Mouse (Mus musculus): ENCODE measurements around the gene Proser3. TPM values are rescaled to one million over a fixed set of nuclear protein-coding genes. Genes with fewer than 3 reads are reported as not detected.

Proser3 gene
- polyA plus RNA-seq, 1 experiment: 3.8 TPM

- no peak overlapping the region for H3K4me2 ChIP-seq (ENCODE audit: low read depth)
- peaks cover 17% of the 10 kb centered on the region for H3K79me2 ChIP-seq (ENCODE audit: control insufficient read depth, insufficient read depth)
- H3ac ChIP-seq (ENCODE audit: control insufficient read depth, insufficient read length): no peak overlapping the region
- no peak for TF ChIP-seq SRF (IDR thresholded peaks at IDR 0.05; ENCODE audit: control insufficient read depth, insufficient read length, low read depth)
- no peak for TF ChIP-seq CEBPB (IDR thresholded peaks at IDR 0.05; ENCODE audit: insufficient read depth, poor library complexity, severe bottlenecking)
- TF ChIP-seq REST (IDR thresholded peaks at IDR 0.05; ENCODE audit: insufficient read depth, insufficient read length): no peak
- TF ChIP-seq POLR2AphosphoS2 (IDR thresholded peaks at IDR 0.05; ENCODE audit: insufficient read length, low read depth): no peak
- TF ChIP-seq E2F4 (IDR thresholded peaks at IDR 0.05; ENCODE audit: insufficient read depth): no peak
- no peak for TF ChIP-seq POLR2A (IDR thresholded peaks at IDR 0.05; ENCODE audit: insufficient read length, low read depth)
- no peak for TF ChIP-seq MYOG (IDR thresholded peaks at IDR 0.05; ENCODE audit: control insufficient read depth in 1 of 3, insufficient read depth in 1 of 3, insufficient read length in 2 of 3, low read depth in 2 of 3)
- TF ChIP-seq TCF3 (IDR thresholded peaks at IDR 0.05; ENCODE audit: insufficient read length, low read depth): no peak
- TF ChIP-seq USF1 (IDR thresholded peaks at IDR 0.05; ENCODE audit: low read depth): no peak
- no peak for TF ChIP-seq TCF12 (IDR thresholded peaks at IDR 0.05; ENCODE audit: insufficient read depth, poor library complexity, severe bottlenecking)
- TF ChIP-seq MAX (IDR thresholded peaks at IDR 0.05; ENCODE audit: low read depth): no peak
- no peak for TF ChIP-seq MYOD1 (IDR thresholded peaks at IDR 0.05; ENCODE audit: control insufficient read depth in 1 of 3, insufficient read length in 2 of 3, low read depth in 2 of 3)
- no peaks in the 10 kb centered on the region for H3K36me3 ChIP-seq (ENCODE audit: control insufficient read depth, insufficient read depth)
- H3K4me3 ChIP-seq: no peak overlapping the region
- H3K27me3 ChIP-seq (ENCODE audit: control insufficient read depth, insufficient read depth, insufficient read length): peaks cover 21% of the 10 kb centered on the region
Observed at GRCm38 (mm10) chr7:30591605-30591951, 39.5 kb upstream of the Proser3 start.

DNA sequence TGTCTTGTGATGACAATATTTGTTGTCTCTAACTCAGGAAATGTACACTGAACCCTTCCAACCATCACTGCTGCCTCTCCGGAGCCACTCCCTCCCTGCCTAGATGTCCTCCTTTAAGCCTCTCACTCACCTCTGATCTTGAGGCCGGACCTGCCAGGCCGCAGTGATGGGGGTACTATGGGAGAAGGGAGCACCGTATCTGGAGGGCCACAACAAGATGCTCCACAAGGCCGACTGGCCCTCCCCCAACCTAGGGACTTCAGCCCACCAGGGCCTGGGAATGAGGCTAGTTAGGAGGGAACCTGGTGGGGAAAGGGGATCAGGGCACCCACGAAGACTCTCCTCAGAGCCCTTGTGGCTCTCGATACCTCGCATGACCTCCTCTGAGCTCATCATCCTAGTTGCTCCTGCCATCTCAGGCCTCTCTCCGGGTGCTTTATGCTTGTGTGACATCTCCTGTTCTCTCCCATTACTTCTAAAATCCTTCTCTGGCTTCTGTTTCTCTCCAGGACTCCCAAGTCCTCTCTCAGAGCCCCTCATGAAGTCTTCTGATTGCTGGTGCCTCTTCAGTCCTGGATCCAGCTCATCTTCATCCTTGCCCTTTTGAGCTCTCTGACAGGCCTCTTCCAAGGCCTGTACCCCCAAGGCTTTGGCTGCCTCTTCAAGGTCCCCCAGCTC lies 39.0 kb upstream of the Proser3 start:
- H3ac ChIP-seq (ENCODE audit: control insufficient read depth, insufficient read length): no peak overlapping the region
- TF ChIP-seq MYOD1 (IDR thresholded peaks at IDR 0.05; ENCODE audit: control insufficient read depth in 1 of 3, insufficient read length in 2 of 3, low read depth in 2 of 3) (no peak), MAX (IDR thresholded peaks at IDR 0.05; ENCODE audit: low read depth) (no peak), POLR2AphosphoS2 (IDR thresholded peaks at IDR 0.05; ENCODE audit: insufficient read length, low read depth) (no peak), POLR2A (IDR thresholded peaks at IDR 0.05; ENCODE audit: insufficient read length, low read depth) (no peak), CEBPB (IDR thresholded peaks at IDR 0.05; ENCODE audit: insufficient read depth, poor library complexity, severe bottlenecking) (no peak), TCF12 (IDR thresholded peaks at IDR 0.05; ENCODE audit: insufficient read depth, poor library complexity, severe bottlenecking) (no peak), REST (IDR thresholded peaks at IDR 0.05; ENCODE audit: insufficient read depth, insufficient read length) (no peak), SRF (IDR thresholded peaks at IDR 0.05; ENCODE audit: control insufficient read depth, insufficient read length, low read depth) (no peak), MYOG (IDR thresholded peaks at IDR 0.05; ENCODE audit: control insufficient read depth in 1 of 3, insufficient read depth in 1 of 3, insufficient read length in 2 of 3, low read depth in 2 of 3) (no peak), TCF3 (IDR thresholded peaks at IDR 0.05; ENCODE audit: insufficient read length, low read depth) (no peak), E2F4 (IDR thresholded peaks at IDR 0.05; ENCODE audit: insufficient read depth) (no peak), USF1 (IDR thresholded peaks at IDR 0.05; ENCODE audit: low read depth) (no peak)
- no peaks in the 10 kb centered on the region for H3K36me3 ChIP-seq (ENCODE audit: control insufficient read depth, insufficient read depth)
- H3K79me2 ChIP-seq (ENCODE audit: control insufficient read depth, insufficient read depth): peaks cover 22% of the 10 kb centered on the region
- H3K4me3 ChIP-seq: no peak overlapping the region
- H3K27me3 ChIP-seq (ENCODE audit: control insufficient read depth, insufficient read depth, insufficient read length): peaks cover 19% of the 10 kb centered on the region
- H3K4me2 ChIP-seq (ENCODE audit: low read depth): no peak overlapping the region

DNA sequence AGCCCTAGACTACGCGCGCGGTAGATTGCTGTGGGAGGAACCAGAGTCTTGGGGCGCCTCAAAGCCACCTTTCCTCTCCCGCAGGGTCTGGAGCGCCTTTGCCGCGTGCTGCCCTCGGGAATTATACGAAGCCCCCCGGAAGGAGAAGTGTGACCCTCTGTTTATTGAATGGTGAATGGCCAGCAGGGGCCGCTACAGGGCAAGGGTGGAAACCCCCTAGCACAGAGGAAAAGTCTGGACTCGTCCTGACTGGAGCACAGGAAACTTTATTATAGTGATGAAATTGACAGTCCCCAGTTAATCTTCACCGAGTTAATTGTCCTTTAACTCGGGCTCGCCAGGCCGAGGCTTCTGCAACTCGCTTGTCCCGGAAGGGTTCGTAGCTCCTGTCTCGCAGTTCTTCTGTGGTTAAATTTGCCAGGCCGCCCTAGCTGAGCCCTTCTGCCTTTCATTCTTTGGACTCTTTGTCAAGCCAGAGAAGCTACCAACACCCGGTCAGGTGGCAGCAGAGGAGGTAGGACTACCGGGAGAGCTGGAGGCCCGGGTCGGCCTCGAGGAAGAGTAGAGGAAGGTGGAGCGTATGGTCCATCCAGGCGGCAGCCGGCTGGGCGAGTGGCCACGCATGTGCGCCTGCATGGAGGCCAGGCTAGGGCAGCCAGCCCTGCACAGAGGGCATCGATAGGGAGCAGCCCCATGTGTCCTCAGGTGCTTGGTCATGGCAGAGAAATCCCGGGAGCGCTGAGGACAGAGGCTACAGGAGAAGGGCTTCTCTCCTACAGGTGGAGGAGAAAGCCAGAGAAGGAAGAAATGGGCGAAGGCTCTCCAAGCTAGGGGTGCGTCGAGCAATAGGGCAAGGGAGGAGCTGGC lies 37.6 kb upstream of the Proser3 start:
- H3K4me2 ChIP-seq (ENCODE audit: low read depth): peak overlapping the region; percentile 90
- no peaks in the 10 kb centered on the region for H3K36me3 ChIP-seq (ENCODE audit: control insufficient read depth, insufficient read depth)
- H3K27me3 ChIP-seq (ENCODE audit: control insufficient read depth, insufficient read depth, insufficient read length): peaks cover 6% of the 10 kb centered on the region
- TF ChIP-seq USF1 (IDR thresholded peaks at IDR 0.05; ENCODE audit: low read depth) (no peak), MYOG (IDR thresholded peaks at IDR 0.05; ENCODE audit: control insufficient read depth in 1 of 3, insufficient read depth in 1 of 3, insufficient read length in 2 of 3, low read depth in 2 of 3) (no peak), MYOD1 (IDR thresholded peaks at IDR 0.05; ENCODE audit: control insufficient read depth in 1 of 3, insufficient read length in 2 of 3, low read depth in 2 of 3) (no peak), MAX (IDR thresholded peaks at IDR 0.05; ENCODE audit: low read depth) (no peak), POLR2AphosphoS2 (IDR thresholded peaks at IDR 0.05; ENCODE audit: insufficient read length, low read depth) (no peak), SRF (IDR thresholded peaks at IDR 0.05; ENCODE audit: control insufficient read depth, insufficient read length, low read depth) (no peak), TCF12 (IDR thresholded peaks at IDR 0.05; ENCODE audit: insufficient read depth, poor library complexity, severe bottlenecking) (no peak), CEBPB (IDR thresholded peaks at IDR 0.05; ENCODE audit: insufficient read depth, poor library complexity, severe bottlenecking) (no peak), POLR2A (IDR thresholded peaks at IDR 0.05; ENCODE audit: insufficient read length, low read depth) (no peak), REST (IDR thresholded peaks at IDR 0.05; ENCODE audit: insufficient read depth, insufficient read length) (no peak)
- H3K79me2 ChIP-seq (ENCODE audit: control insufficient read depth, insufficient read depth): peaks cover 26% of the 10 kb centered on the region
- peak overlapping the region; percentile 91 for H3K4me3 ChIP-seq
- H3ac ChIP-seq (ENCODE audit: control insufficient read depth, insufficient read length): peak overlapping the region; percentile 98

DNA sequence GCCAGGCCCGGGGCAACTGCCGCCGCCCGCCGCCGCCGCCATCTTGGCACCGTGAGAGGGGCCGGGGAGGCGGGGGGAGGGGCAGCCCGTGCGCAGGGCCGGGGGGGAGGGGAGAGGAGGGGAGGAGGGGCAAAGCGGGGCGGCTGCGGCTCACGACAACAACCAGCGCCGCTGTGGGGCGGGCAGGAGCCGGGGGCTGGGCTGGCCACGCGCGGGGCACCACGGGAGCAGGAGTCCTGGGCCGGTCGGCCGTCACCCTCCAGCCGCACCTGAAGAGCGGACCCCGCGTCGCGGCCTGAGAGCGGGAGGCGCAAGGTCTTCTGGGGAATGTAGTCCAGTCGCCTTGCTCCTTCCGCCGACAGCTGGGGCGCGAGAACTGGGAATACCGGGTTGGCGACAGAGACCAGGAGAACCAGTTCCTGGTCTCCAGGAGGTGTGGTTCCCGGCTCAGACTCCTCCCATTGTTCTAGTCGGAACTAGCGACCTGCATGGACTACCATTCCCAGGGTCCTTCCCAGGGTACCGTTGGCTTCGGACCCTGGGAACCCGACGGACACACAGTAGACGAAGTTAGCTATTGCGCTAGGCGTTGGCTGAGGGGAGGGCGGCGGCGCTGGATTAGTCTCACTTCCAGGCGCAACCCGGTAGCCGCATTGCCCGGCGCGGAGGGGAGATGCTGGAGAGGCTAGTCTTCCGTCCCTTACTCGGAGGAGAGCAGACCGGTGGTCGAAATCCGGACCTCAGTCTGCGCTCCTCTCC lies 36.8 kb upstream of the Proser3 start, which contains the start of gene Kmt2b:
Gene Kmt2b, minus strand, starts transcription at position 51 of the 759 bp plus-strand sequence.
- H3K79me2 ChIP-seq (ENCODE audit: control insufficient read depth, insufficient read depth): peaks cover 26% of the 10 kb centered on the region
- TF ChIP-seq POLR2AphosphoS2 (IDR thresholded peaks at IDR 0.05; ENCODE audit: insufficient read length, low read depth) (peak; percentile 60), MYOG (IDR thresholded peaks at IDR 0.05; ENCODE audit: control insufficient read depth in 1 of 3, insufficient read depth in 1 of 3, insufficient read length in 2 of 3, low read depth in 2 of 3) (peak in 2 of 3 experiments; percentile 51 to 78), MYOD1 (IDR thresholded peaks at IDR 0.05; ENCODE audit: control insufficient read depth in 1 of 3, insufficient read length in 2 of 3, low read depth in 2 of 3) (peak in 2 of 3 experiments; percentile 31 to 59), MAX (IDR thresholded peaks at IDR 0.05; ENCODE audit: low read depth) (no peak), POLR2A (IDR thresholded peaks at IDR 0.05; ENCODE audit: insufficient read length, low read depth) (peak; percentile 73), TCF3 (IDR thresholded peaks at IDR 0.05; ENCODE audit: insufficient read length, low read depth) (no peak), SRF (IDR thresholded peaks at IDR 0.05; ENCODE audit: control insufficient read depth, insufficient read length, low read depth) (peak; percentile 3)
- no peaks in the 10 kb centered on the region for H3K36me3 ChIP-seq (ENCODE audit: control insufficient read depth, insufficient read depth)
- peak within 1 kb of the TSS; percentile 91 for H3K4me3 ChIP-seq
- peak within 1 kb of the TSS; percentile 90 for H3K4me2 ChIP-seq (ENCODE audit: low read depth)
- H3ac ChIP-seq (ENCODE audit: control insufficient read depth, insufficient read length): peak within 1 kb of the TSS; percentile 98
- H3K27me3 ChIP-seq (ENCODE audit: control insufficient read depth, insufficient read depth, insufficient read length): no peaks in the 10 kb centered on the region

All from myocyte (in vitro differentiated cells).